Mouse (Mus musculus): ENCODE measurements at regions not wholly inside any gene's neighbourhood (a gene's known extent, or its start where the extent isn't known, plus 50 kb on each side); places are given as distances from the start of the nearest gene placed in this dataset.
A peak's percentile ranks its signal among the peaks of the same experiment; 100 is the strongest.

GRCm38 (mm10) chr10:8065746-8066145 is 109.7 kb upstream of the Tab2 start:
- no peaks in the 10 kb centered on the region for H3K27me3 ChIP-seq (ENCODE audit: low read depth, poor library complexity, severe bottlenecking)
- H3K4me3 ChIP-seq: no peak overlapping the region
- H3K27ac ChIP-seq (replicated peaks): no peak overlapping the region
- no peaks in the 10 kb centered on the region for H3K9me3 ChIP-seq (replicated peaks)
- DNase-seq (ENCODE audit: low spot score): no peak
- no peaks in the 10 kb centered on the region for H3K36me3 ChIP-seq
- WGBS: 92% methylated on average over 8 of the region's 8 CpGs
- H3K4me1 ChIP-seq: no peaks in the 10 kb centered on the region

GRCm38 (mm10) chr10:8064281-8064680 is 108.3 kb upstream of the Tab2 start:
- WGBS: 89% methylated on average over 2 of the region's 2 CpGs
- no peaks in the 10 kb centered on the region for H3K9me3 ChIP-seq (replicated peaks)
- DNase-seq (ENCODE audit: low spot score): no peak

GRCm38 (mm10) chr10:8063458-8064090 is 107.5 kb upstream of the Tab2 start:
- no peak for DNase-seq (ENCODE audit: low spot score)
- Histone ChIP-seq H3K4me1 (no peaks in the 10 kb centered on the region), H3K27ac (replicated peaks) (no peak overlapping the region), H3K36me3 (no peaks in the 10 kb centered on the region), H3K9me3 (replicated peaks) (no peaks in the 10 kb centered on the region), H3K4me3 (no peak overlapping the region), H3K27me3 (ENCODE audit: low read depth, poor library complexity, severe bottlenecking) (no peaks in the 10 kb centered on the region)
- WGBS: 81% methylated on average over 5 of the region's 5 CpGs

More at GRCm38 (mm10) chr10:8064281-8064680, 108.3 kb upstream of the Tab2 start:
- Histone ChIP-seq H3K27me3 (ENCODE audit: low read depth, poor library complexity, severe bottlenecking) (no peaks in the 10 kb centered on the region), H3K4me3 (no peak overlapping the region), H3K36me3 (no peaks in the 10 kb centered on the region), H3K27ac (replicated peaks) (no peak overlapping the region), H3K4me1 (no peaks in the 10 kb centered on the region)

GRCm38 (mm10) chr10:8060987-8061386 is 105.0 kb upstream of the Tab2 start:
- H3K4me3 ChIP-seq: no peak overlapping the region

DNA sequence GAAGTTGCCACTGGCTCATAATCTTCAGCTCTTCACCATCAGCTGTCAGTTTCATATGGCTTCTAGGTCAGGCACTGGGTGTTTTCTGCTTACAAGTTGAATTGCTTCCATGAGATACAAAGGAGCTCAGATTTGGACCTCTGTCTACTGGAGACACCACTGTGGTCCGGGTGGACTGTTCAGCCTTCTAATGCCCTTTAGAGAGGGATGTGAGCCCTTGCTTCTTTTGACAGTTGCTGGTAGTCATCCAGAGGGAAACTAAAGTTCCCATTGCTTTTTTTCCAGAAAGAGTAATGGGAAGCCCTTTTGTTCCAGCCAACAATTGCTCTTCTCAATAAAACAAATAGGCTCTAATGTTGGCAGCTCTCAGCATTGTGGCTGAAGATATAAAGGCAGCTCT is 103.7 kb upstream of the Tab2 start:
- Histone ChIP-seq H3K36me3 (no peaks in the 10 kb centered on the region), H3K4me1 (no peaks in the 10 kb centered on the region), H3K4me3 (no peak overlapping the region), H3K27ac (replicated peaks) (no peak overlapping the region), H3K27me3 (ENCODE audit: low read depth, poor library complexity, severe bottlenecking) (no peaks in the 10 kb centered on the region), H3K9me3 (replicated peaks) (no peaks in the 10 kb centered on the region)
- no peak for DNase-seq (ENCODE audit: low spot score)
- WGBS: 77% methylated on average over 1 of the region's 1 CpGs

More at GRCm38 (mm10) chr10:8060987-8061386, 105.0 kb upstream of the Tab2 start:
- Histone ChIP-seq H3K27me3 (ENCODE audit: low read depth, poor library complexity, severe bottlenecking) (no peaks in the 10 kb centered on the region), H3K9me3 (replicated peaks) (no peaks in the 10 kb centered on the region), H3K4me1 (no peaks in the 10 kb centered on the region), H3K27ac (replicated peaks) (no peak overlapping the region), H3K36me3 (no peaks in the 10 kb centered on the region)
- DNase-seq (ENCODE audit: low spot score): no peak

- H3K4me1 ChIP-seq: no peaks in the 10 kb centered on the region
- no peaks in the 10 kb centered on the region for H3K9me3 ChIP-seq (replicated peaks)
- H3K36me3 ChIP-seq: no peaks in the 10 kb centered on the region
- H3K27ac ChIP-seq (replicated peaks): no peak overlapping the region
- WGBS: 90% methylated on average over 5 of the region's 5 CpGs
- H3K4me3 ChIP-seq: no peak overlapping the region
- no peaks in the 10 kb centered on the region for H3K27me3 ChIP-seq (ENCODE audit: low read depth, poor library complexity, severe bottlenecking)
- no peak for DNase-seq (ENCODE audit: low spot score)
Measured at GRCm38 (mm10) chr10:8057855-8058254, 101.8 kb upstream of the Tab2 start.

DNA sequence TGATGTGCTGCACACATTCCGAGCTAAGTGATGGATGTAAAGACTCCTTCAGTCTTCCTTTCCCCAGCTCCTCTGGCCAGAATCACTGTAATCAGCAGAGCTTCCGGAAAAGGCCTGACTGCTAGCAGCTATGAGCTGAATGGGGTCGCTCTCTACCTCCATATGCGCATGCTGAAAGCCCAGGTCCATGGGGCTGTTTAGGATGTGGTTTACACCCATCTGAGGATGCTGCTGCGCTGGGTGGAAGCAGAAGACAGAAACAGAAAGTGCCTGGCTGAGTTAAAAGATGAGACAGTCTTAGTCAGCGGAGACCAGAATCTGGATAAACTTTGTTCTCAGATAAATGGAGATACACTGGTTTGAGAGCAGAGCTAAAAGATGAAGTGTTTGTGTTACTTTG is 99.3 kb upstream of the Tab2 start:
- H3K9me3 ChIP-seq (replicated peaks): no peaks in the 10 kb centered on the region
- H3K4me3 ChIP-seq: no peak overlapping the region
- no peaks in the 10 kb centered on the region for H3K27me3 ChIP-seq (ENCODE audit: low read depth, poor library complexity, severe bottlenecking)
- H3K36me3 ChIP-seq: no peaks in the 10 kb centered on the region
- H3K4me1 ChIP-seq: no peaks in the 10 kb centered on the region
- no peak for DNase-seq (ENCODE audit: low spot score)
- 78% methylated on average over 6 of the region's 6 CpGs for WGBS
- H3K27ac ChIP-seq (replicated peaks): no peak overlapping the region

GRCm38 (mm10) chr10:8043416-8044163 is 87.6 kb upstream of the Tab2 start:
- no peak overlapping the region for H3K4me3 ChIP-seq
- no peak overlapping the region for H3K27ac ChIP-seq (replicated peaks)
- H3K27me3 ChIP-seq (ENCODE audit: low read depth, poor library complexity, severe bottlenecking): 0 out of 2 replicates have a peak, but pooled peaks cover 3% of the 10 kb centered on the region
- 91% methylated on average over 3 of the region's 3 CpGs for WGBS
- peaks cover 9% of the 10 kb centered on the region for H3K4me1 ChIP-seq
- H3K9me3 ChIP-seq (replicated peaks): no peaks in the 10 kb centered on the region
- DNase-seq (ENCODE audit: low spot score): no peak
- H3K36me3 ChIP-seq: no peaks in the 10 kb centered on the region

DNA sequence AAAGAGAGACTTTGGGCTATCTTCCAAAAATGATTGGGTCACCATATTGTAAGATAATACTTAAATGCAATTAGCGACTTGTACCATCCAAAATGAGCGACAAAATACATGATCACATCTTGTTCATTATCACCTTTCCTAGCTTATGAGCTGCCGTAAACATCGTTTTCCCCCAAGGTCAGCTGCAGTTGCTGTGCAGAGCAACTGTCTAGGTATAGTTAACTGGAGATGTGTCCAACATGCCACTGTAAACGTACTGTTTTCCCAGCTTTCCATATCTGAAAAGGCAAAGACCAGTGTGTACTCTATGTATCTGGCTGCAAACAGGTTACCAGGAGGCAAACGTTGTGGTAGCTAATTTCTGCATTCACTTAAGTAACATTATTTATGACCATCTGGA is 86.3 kb upstream of the Tab2 start:
- H3K36me3 ChIP-seq: no peaks in the 10 kb centered on the region
- H3K27ac ChIP-seq (replicated peaks): no peak overlapping the region
- WGBS: 94% methylated on average over 6 of the region's 6 CpGs
- DNase-seq (ENCODE audit: low spot score): no peak
- peaks cover 21% of the 10 kb centered on the region for H3K4me1 ChIP-seq
- H3K27me3 ChIP-seq (ENCODE audit: low read depth, poor library complexity, severe bottlenecking): 0 out of 2 replicates have a peak, but pooled peaks cover 3% of the 10 kb centered on the region
- no peaks in the 10 kb centered on the region for H3K9me3 ChIP-seq (replicated peaks)
- H3K4me3 ChIP-seq: no peak overlapping the region

DNA sequence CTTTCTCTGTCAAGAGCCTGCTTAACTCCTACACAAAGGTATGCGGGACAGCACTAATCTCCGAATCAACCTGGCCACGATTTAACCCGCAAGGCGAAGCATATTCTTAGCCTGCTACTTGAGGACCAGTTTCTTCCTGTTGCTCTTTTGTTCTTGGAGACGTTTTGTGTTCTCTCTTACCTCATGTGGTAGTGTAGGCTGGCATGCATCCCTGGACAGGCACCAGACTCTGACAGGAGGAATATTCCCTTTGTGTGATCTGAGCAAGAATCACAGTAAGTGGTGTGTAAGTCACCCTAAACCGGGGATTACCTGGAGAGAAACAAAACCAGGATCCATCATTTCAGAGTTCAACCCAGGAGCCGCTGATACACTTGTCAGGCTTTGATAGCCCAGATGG is 85.8 kb upstream of the Tab2 start:
- H3K36me3 ChIP-seq: no peaks in the 10 kb centered on the region
- no peak overlapping the region for H3K27ac ChIP-seq (replicated peaks)
- 0 out of 2 replicates have a peak, but pooled peaks cover 3% of the 10 kb centered on the region for H3K27me3 ChIP-seq (ENCODE audit: low read depth, poor library complexity, severe bottlenecking)
- DNase-seq (ENCODE audit: low spot score): no peak
- 65% methylated on average over 8 of the region's 8 CpGs for WGBS
- no peak overlapping the region for H3K4me3 ChIP-seq
- peaks cover 27% of the 10 kb centered on the region for H3K4me1 ChIP-seq
- no peaks in the 10 kb centered on the region for H3K9me3 ChIP-seq (replicated peaks)

GRCm38 (mm10) chr10:8037986-8038631 is 82.1 kb upstream of the Tab2 start:
- H3K4me1 ChIP-seq: peaks cover 48% of the 10 kb centered on the region
- peak; percentile 32 for DNase-seq (ENCODE audit: low spot score)
- H3K27me3 ChIP-seq (ENCODE audit: low read depth, poor library complexity, severe bottlenecking): 0 out of 2 replicates have a peak, but pooled peaks cover 3% of the 10 kb centered on the region
- WGBS: 29% methylated on average over 5 of the region's 5 CpGs
- peak overlapping the region; percentile 66 for H3K27ac ChIP-seq (replicated peaks)
- no peak overlapping the region for H3K4me3 ChIP-seq
- H3K36me3 ChIP-seq: no peaks in the 10 kb centered on the region
- no peaks in the 10 kb centered on the region for H3K9me3 ChIP-seq (replicated peaks)

DNA sequence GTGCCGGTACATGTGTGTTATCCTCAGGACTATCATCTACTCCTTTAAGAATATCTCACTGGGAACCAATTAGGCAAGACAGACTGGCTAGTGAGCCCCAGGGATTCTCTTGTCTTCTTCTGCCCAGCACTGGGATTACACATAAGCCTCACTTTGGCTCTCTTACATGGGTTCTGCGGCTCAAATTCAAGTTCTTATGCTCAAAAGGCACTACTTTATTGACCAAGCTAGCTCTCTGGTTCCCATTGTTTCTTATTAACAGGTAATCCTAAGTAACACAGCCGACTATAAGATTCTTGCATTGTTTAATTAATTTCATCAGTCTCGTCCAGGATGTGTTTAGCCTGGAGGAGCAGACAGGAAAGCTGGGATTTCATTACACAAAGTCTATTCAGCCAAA is 80.3 kb upstream of the Tab2 start:
- DNase-seq (ENCODE audit: low spot score): no peak
- Histone ChIP-seq H3K4me3 (no peak overlapping the region), H3K36me3 (no peaks in the 10 kb centered on the region), H3K9me3 (replicated peaks) (no peaks in the 10 kb centered on the region), H3K4me1 (peaks cover 48% of the 10 kb centered on the region), H3K27me3 (ENCODE audit: low read depth, poor library complexity, severe bottlenecking) (0 out of 2 replicates have a peak, but pooled peaks cover 3% of the 10 kb centered on the region), H3K27ac (replicated peaks) (peak overlapping the region; percentile 64; the same call in 1 of the 2 replicates)
- WGBS: 75% methylated on average over 4 of the region's 4 CpGs

DNA sequence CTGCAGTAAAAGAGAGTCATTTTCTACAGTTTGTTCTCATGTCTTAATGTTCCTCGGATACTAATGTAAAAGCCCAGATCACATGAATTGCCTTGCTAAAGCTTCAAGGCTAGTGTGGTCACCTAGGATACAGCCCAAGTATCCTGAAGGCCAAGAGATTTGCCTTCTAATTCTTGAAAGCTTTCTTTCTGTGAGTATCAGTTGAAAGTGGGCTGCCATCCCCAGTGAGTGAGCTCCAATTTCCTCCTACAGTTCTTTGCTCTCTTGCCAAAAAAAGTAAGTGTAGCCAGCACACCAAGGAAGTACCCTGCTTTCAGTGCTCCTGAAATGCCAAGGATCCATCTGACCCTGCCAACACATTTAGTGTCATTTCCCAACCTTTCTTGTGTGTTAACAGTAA is 79.3 kb upstream of the Tab2 start:
- Histone ChIP-seq H3K4me1 (peaks cover 48% of the 10 kb centered on the region), H3K9me3 (replicated peaks) (no peaks in the 10 kb centered on the region), H3K4me3 (no peak overlapping the region), H3K27ac (replicated peaks) (peak overlapping the region; percentile 64; the same call in 1 of the 2 replicates), H3K27me3 (ENCODE audit: low read depth, poor library complexity, severe bottlenecking) (0 out of 2 replicates have a peak, but pooled peaks cover 3% of the 10 kb centered on the region), H3K36me3 (no peaks in the 10 kb centered on the region)
- no peak for DNase-seq (ENCODE audit: low spot score)
- 35% methylated on average over 1 of the region's 1 CpGs for WGBS

Measured in midbrain, embryonic 10.5 days (tissue).